Mouse (Mus musculus): Measurements from ENCODE around the gene Krt42. TPM values are rescaled to one million over a fixed set of nuclear protein-coding genes. Genes with fewer than 3 reads are reported as not detected.
"Not testable (repeated sequence)": the region's sequence is repeated elsewhere in the genome, so short reads cannot be mapped to it uniquely, and the experiment has no call there.

Gene Krt42
- polyA plus RNA-seq (2012; rRNA removed) = not detected in 2 replicates

DNA sequence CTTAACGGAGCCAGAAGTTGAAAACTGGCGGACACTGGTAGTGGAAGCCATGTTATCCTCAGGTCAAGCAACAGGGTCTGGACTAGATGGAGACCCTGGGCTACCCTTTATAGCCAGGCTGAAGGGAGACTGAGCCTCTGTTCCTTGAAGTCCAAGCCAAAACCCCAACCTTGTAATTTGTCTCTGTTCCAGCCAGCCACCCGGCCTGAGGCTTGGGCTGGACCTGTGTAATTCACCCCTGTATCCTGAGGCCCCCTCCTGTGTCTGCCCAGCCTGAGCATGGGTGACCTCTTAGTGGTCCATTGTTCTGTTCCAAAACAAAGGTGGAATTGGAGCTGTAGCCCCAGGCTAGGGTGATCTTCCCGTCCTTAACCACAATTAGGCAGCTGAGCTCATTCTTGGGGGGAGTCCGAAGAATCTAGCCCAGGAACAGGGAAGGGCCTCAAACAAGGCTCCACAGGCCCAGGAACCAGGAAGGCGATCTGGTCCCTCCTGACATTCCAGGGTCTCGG, at the start of gene Krt42:
Gene Krt42 (minus strand): TSS at position 51 of the 512 bp plus-strand sequence.
- no peak for TF ChIP-seq POLR2A (IDR thresholded peaks at IDR 0.05; ENCODE audit: extremely low read depth, insufficient read depth, low read length)
- no peak for TF ChIP-seq CTCF (IDR thresholded peaks at IDR 0.05; ENCODE audit: extremely low read depth, insufficient read depth, low read length)
- Histone ChIP-seq H3K4me1 (ENCODE audit: control insufficient read depth, insufficient read depth, low read length) (no peaks in the 10 kb centered on the region), H3K4me3 (ENCODE audit: insufficient read depth, low read length) (no peak within 1 kb of the TSS), H3K27ac (ENCODE audit: insufficient read depth, low read length) (no peak within 1 kb of the TSS)

GRCm38 (mm10) chr11:100318529-100319451, 49.1 kb upstream of the Krt42 start:
- Histone ChIP-seq H3K4me1 (ENCODE audit: control insufficient read depth, insufficient read depth, low read length) (no peaks in the 10 kb centered on the region), H3K4me3 (ENCODE audit: insufficient read depth, low read length) (peak overlapping the region; percentile 46; the same call in 1 of the 2 replicates), H3K27ac (ENCODE audit: insufficient read depth, low read length) (no peak overlapping the region)
- TF ChIP-seq POLR2A (IDR thresholded peaks at IDR 0.05; ENCODE audit: extremely low read depth, insufficient read depth, low read length) (no peak), CTCF (IDR thresholded peaks at IDR 0.05; ENCODE audit: extremely low read depth, insufficient read depth, low read length) (no peak)

DNA sequence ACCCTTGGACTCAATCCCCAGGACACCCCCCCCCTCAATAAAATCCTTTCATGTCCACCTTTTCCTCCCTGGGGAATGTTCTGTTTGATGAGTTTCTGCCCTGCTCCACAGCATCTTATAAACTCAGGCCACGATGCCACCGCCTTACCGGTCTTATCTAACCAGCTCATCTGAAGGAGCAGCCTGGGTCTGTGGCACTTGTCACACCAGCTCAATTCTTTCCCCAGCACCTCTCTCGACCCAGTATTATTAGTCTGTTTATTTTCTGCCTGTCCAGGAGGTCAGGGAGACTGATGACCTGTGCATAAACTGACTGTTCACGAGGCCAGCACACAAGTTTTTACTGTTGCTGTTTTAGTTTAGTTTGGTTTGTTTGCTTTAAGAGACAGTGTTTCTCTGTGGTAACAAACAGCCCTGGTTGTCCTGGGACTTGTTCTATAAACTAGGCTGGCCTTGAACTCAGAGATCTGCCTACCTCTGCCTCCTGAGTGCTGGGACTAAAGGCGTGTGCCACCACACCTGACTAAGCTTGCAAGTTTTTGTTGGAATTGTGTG, 48.2 kb upstream of the Krt42 start:
- H3K4me1 ChIP-seq (ENCODE audit: control insufficient read depth, insufficient read depth, low read length) = peaks cover 1% of the 10 kb centered on the region; the same call in 1 of the 2 replicates
- H3K4me3 ChIP-seq (ENCODE audit: insufficient read depth, low read length) = no peak overlapping the region
- TF ChIP-seq CTCF (IDR thresholded peaks at IDR 0.05; ENCODE audit: extremely low read depth, insufficient read depth, low read length) = no peak
- TF ChIP-seq POLR2A (IDR thresholded peaks at IDR 0.05; ENCODE audit: extremely low read depth, insufficient read depth, low read length) = no peak
- no peak overlapping the region for H3K27ac ChIP-seq (ENCODE audit: insufficient read depth, low read length)

GRCm38 (mm10) chr11:100315439-100315838, 45.8 kb upstream of the Krt42 start:
- TF ChIP-seq CTCF (IDR thresholded peaks at IDR 0.05; ENCODE audit: extremely low read depth, insufficient read depth, low read length) (no peak), POLR2A (IDR thresholded peaks at IDR 0.05; ENCODE audit: extremely low read depth, insufficient read depth, low read length) (no peak)
- Histone ChIP-seq H3K27ac (ENCODE audit: insufficient read depth, low read length) (no peak overlapping the region), H3K4me3 (ENCODE audit: insufficient read depth, low read length) (no peak overlapping the region), H3K4me1 (ENCODE audit: control insufficient read depth, insufficient read depth, low read length) (peaks cover 4% of the 10 kb centered on the region)

GRCm38 (mm10) chr11:100313424-100313823, 43.8 kb upstream of the Krt42 start:
- TF ChIP-seq CTCF (IDR thresholded peaks at IDR 0.05; ENCODE audit: extremely low read depth, insufficient read depth, low read length) (no peak), POLR2A (IDR thresholded peaks at IDR 0.05; ENCODE audit: extremely low read depth, insufficient read depth, low read length) (no peak)
- Histone ChIP-seq H3K4me3 (ENCODE audit: insufficient read depth, low read length) (no peak overlapping the region), H3K27ac (ENCODE audit: insufficient read depth, low read length) (0 out of 2 replicates have a peak overlapping the region, but pooled peaks have one; percentile 37), H3K4me1 (ENCODE audit: control insufficient read depth, insufficient read depth, low read length) (peaks cover 4% of the 10 kb centered on the region)

DNA sequence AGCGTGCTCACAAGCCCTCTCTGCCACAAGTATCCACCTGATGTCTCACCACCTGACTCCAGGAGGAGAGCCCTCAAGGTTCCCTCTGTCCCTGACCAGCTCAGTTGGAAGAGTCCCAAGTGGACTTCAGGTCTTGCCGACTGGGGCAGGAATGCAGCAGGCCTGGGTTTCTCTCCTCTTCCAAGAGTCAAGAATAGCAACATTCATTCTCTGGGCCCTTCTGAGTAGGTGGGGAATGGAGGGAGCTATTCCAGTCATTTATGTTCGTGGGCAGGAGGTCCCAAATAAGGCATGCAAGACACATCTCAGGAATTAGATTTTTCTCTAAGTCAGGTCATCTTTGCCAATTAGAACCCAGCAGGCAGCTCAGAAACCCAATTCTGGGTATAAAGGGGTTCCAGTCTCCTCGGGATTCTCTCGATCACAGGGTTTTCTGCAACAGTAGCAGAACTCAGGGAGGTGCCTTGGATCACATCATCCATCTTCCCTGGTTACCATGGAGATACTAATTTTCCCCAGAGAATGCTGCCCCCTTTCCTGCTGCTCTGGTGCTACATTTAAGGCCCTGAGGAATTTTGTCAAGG, 42.5 kb upstream of the Krt42 start:
- Histone ChIP-seq H3K27ac (ENCODE audit: insufficient read depth, low read length) (peak overlapping the region; percentile 79), H3K4me1 (ENCODE audit: control insufficient read depth, insufficient read depth, low read length) (peaks cover 4% of the 10 kb centered on the region), H3K4me3 (ENCODE audit: insufficient read depth, low read length) (no peak overlapping the region)
- TF ChIP-seq CTCF (IDR thresholded peaks at IDR 0.05; ENCODE audit: extremely low read depth, insufficient read depth, low read length) = peak; percentile 21; the same call in 1 of the 2 replicates
- TF ChIP-seq POLR2A (IDR thresholded peaks at IDR 0.05; ENCODE audit: extremely low read depth, insufficient read depth, low read length) = peak; percentile 24; the same call in 1 of the 2 replicates

- H3K27ac ChIP-seq (ENCODE audit: insufficient read depth, low read length) = 0 out of 2 replicates have a peak overlapping the region, but pooled peaks have one; percentile 74
- no peak for TF ChIP-seq CTCF (IDR thresholded peaks at IDR 0.05; ENCODE audit: extremely low read depth, insufficient read depth, low read length)
- TF ChIP-seq POLR2A (IDR thresholded peaks at IDR 0.05; ENCODE audit: extremely low read depth, insufficient read depth, low read length) = no peak
- H3K4me1 ChIP-seq (ENCODE audit: control insufficient read depth, insufficient read depth, low read length) = peaks cover 4% of the 10 kb centered on the region
- H3K4me3 ChIP-seq (ENCODE audit: insufficient read depth, low read length) = no peak overlapping the region
Observed at GRCm38 (mm10) chr11:100311656-100312055, 42.0 kb upstream of the Krt42 start.

GRCm38 (mm10) chr11:100308672-100309071, 39.0 kb upstream of the Krt42 start:
- H3K4me1 ChIP-seq (ENCODE audit: control insufficient read depth, insufficient read depth, low read length); H3K4me3 ChIP-seq (ENCODE audit: insufficient read depth, low read length); H3K27ac ChIP-seq (ENCODE audit: insufficient read depth, low read length): not testable (repeated sequence)

DNA sequence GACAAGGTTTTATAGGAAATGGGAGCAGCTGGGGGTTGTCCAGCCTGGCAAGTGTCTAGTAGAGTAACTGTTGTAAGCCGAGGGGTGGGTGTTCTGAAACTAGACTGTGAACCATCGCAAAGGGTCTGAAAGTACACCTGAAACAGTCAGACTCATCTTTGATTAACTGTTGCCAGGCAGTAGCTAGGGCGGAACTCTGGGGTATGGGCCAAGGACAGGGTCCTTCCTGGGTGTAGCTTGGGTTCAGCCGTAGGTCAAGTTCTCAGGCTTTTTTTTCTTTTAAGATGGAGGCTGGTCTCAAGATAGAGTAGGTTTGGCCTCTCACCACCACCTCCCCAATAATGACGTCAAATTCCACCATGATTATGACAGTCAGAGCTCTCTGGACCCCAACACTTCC, 38.2 kb upstream of the Krt42 start:
- Histone ChIP-seq H3K4me3 (ENCODE audit: insufficient read depth, low read length) (no peak overlapping the region), H3K27ac (ENCODE audit: insufficient read depth, low read length) (no peak overlapping the region), H3K4me1 (ENCODE audit: control insufficient read depth, insufficient read depth, low read length) (peaks cover 3% of the 10 kb centered on the region)
- TF ChIP-seq POLR2A (IDR thresholded peaks at IDR 0.05; ENCODE audit: extremely low read depth, insufficient read depth, low read length) (no peak), CTCF (IDR thresholded peaks at IDR 0.05; ENCODE audit: extremely low read depth, insufficient read depth, low read length) (no peak)

Measured in cortical plate, adult 2 months (tissue).